Mouse (Mus musculus): ENCODE measurements around the gene Map2k4. TPM values are rescaled to one million over a fixed set of nuclear protein-coding genes. Genes with fewer than 3 reads are reported as not detected.

Map2k4 gene
- total RNA-seq, 1 experiment, result 35.9 TPM

DNA sequence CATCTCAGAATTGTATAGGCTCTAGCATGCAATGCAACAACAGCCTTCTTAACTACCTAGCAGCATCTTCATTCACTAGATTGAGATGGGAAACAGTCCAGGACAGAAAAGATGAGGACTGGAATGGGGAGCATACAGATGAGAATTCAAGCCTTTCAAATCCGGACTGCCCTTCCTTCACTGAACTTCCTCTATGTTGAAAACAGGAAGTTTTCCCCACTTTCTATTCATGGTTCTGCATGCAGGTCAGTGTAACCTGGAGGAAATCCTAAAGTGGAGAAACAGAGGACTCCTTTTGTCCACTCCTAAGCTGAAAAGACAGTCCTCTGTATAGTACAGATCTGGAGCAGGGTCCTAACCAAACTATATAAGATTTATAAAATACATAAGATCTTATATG is 68.1 kb downstream of the Map2k4 start:
- no peak for TF ChIP-seq CHD2 (IDR thresholded peaks at IDR 0.05; ENCODE audit: low read depth, low read length)
- no peak for TF ChIP-seq MAFK (IDR thresholded peaks at IDR 0.05; ENCODE audit: insufficient read depth, low read depth, low read length)
- no peak for TF ChIP-seq HCFC1 (IDR thresholded peaks at IDR 0.05; ENCODE audit: borderline replicate concordance, insufficient read depth, low read length)
- no peak for TF ChIP-seq ZC3H11A (IDR thresholded peaks at IDR 0.05; ENCODE audit: borderline replicate concordance, low read depth, low read length)
- no peak for TF ChIP-seq ZNF384 (IDR thresholded peaks at IDR 0.05; ENCODE audit: low read depth, low read length)
- Histone ChIP-seq H3K9ac (ENCODE audit: insufficient read depth, low read depth, low read length, poor library complexity, severe bottlenecking) (no peak overlapping the region), H3K36me3 (ENCODE audit: control insufficient read depth, insufficient read depth, low read length, poor library complexity, severe bottlenecking) (no peaks in the 10 kb centered on the region), H3K4me1 (ENCODE audit: control insufficient read depth in 2 of 2, insufficient read depth in 2 of 2, low read length in 2 of 2, poor library complexity in 1 of 2) (no peaks in the 10 kb centered on the region), H3K27ac (ENCODE audit: insufficient read depth, low read depth, low read length, poor library complexity, severe bottlenecking) (no peak overlapping the region), H3K4me3 (ENCODE audit: insufficient read depth in 1 of 2, low read depth in 1 of 2, low read length in 2 of 2, poor library complexity in 1 of 2, severe bottlenecking in 1 of 2) (no peak overlapping the region), H3K9me3 (ENCODE audit: control insufficient read depth, insufficient read depth, low read depth, low read length) (no peaks in the 10 kb centered on the region)
- in situ Hi-C loops (cut with MboI; ENCODE audit: low sequenced_read_pairs in 2 of 2, unreplicated experiment in 2 of 2), result no loop called here
- DNase-seq (ENCODE audit: low read depth, low spot score), result no peak

DNA sequence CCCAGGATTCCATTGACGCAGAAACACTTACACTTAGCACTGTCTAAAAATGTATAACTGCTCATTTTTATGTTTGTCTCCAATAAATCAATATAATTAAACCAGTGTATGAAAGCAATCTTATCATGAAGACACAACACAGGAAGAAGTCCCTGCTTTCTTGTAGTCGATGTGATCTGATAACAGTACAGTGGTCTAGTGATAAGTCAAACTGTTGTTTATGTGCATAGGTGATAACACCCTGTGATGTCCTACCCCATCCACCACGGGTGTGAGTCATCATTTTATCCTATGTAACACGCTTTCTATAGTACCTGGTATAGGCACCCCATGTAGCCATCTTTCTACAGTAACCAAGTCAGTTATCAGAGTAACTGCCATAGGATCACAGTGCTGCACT is 74.3 kb downstream of the Map2k4 start:
- Histone ChIP-seq H3K36me3 (ENCODE audit: control insufficient read depth, insufficient read depth, low read length, poor library complexity, severe bottlenecking) (no peaks in the 10 kb centered on the region), H3K4me3 (ENCODE audit: insufficient read depth in 1 of 2, low read depth in 1 of 2, low read length in 2 of 2, poor library complexity in 1 of 2, severe bottlenecking in 1 of 2) (no peak overlapping the region), H3K9me3 (ENCODE audit: control insufficient read depth, insufficient read depth, low read depth, low read length) (no peaks in the 10 kb centered on the region), H3K27ac (ENCODE audit: insufficient read depth, low read depth, low read length, poor library complexity, severe bottlenecking) (no peak overlapping the region), H3K9ac (ENCODE audit: insufficient read depth, low read depth, low read length, poor library complexity, severe bottlenecking) (no peak overlapping the region), H3K4me1 (ENCODE audit: control insufficient read depth in 2 of 2, insufficient read depth in 2 of 2, low read length in 2 of 2, poor library complexity in 1 of 2) (no peaks in the 10 kb centered on the region; a peak in 1 of 4 replicates)
- in situ Hi-C loops (cut with MboI; ENCODE audit: low sequenced_read_pairs in 2 of 2, unreplicated experiment in 2 of 2), result no loop called here
- no peak for TF ChIP-seq MAFK (IDR thresholded peaks at IDR 0.05; ENCODE audit: insufficient read depth, low read depth, low read length)
- no peak for TF ChIP-seq CHD2 (IDR thresholded peaks at IDR 0.05; ENCODE audit: low read depth, low read length)
- TF ChIP-seq ZNF384 (IDR thresholded peaks at IDR 0.05; ENCODE audit: low read depth, low read length), result no peak
- TF ChIP-seq ZC3H11A (IDR thresholded peaks at IDR 0.05; ENCODE audit: borderline replicate concordance, low read depth, low read length), result no peak
- TF ChIP-seq HCFC1 (IDR thresholded peaks at IDR 0.05; ENCODE audit: borderline replicate concordance, insufficient read depth, low read length), result no peak
- no peak for DNase-seq (ENCODE audit: low read depth, low spot score)

DNA sequence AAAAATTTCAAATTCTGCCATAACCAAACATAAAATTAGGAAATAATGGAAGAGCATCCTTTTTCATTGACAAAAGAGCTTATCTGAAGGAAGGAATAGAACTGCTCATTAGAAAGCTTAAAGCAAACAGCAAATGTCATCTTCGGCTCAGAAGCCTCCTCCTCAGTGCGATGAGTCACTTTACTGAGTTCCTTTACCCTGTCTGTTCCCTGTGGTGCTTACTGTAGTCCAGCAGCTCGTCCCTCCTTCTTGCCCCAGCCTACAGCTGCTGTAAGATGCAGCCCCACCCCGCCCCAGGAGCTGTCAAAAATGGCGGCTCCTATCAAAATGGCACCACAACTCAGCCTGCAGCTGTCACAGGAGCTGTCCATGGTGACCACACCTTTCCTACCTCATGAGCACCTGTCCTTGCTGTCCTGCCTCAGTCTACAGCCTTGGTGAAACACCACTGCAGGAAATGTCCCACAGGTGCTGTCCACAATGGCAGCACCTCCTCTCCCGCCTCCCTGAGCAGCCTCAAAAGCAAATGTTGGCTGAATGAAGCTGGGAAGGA is 75.3 kb downstream of the Map2k4 start:
- H3K4me3 ChIP-seq (ENCODE audit: insufficient read depth in 1 of 2, low read depth in 1 of 2, low read length in 2 of 2, poor library complexity in 1 of 2, severe bottlenecking in 1 of 2), result no peak overlapping the region
- in situ Hi-C loops (cut with MboI; ENCODE audit: low sequenced_read_pairs in 2 of 2, unreplicated experiment in 2 of 2), result no loop called here
- no peak overlapping the region for H3K27ac ChIP-seq (ENCODE audit: insufficient read depth, low read depth, low read length, poor library complexity, severe bottlenecking)
- H3K4me1 ChIP-seq (ENCODE audit: control insufficient read depth in 2 of 2, insufficient read depth in 2 of 2, low read length in 2 of 2, poor library complexity in 1 of 2), result no peaks in the 10 kb centered on the region; a peak in 1 of 4 replicates
- peak; percentile 7 for DNase-seq (ENCODE audit: low read depth, low spot score)
- no peaks in the 10 kb centered on the region for H3K9me3 ChIP-seq (ENCODE audit: control insufficient read depth, insufficient read depth, low read depth, low read length)
- H3K36me3 ChIP-seq (ENCODE audit: control insufficient read depth, insufficient read depth, low read length, poor library complexity, severe bottlenecking), result no peaks in the 10 kb centered on the region
- no peak for TF ChIP-seq HCFC1 (IDR thresholded peaks at IDR 0.05; ENCODE audit: borderline replicate concordance, insufficient read depth, low read length)
- TF ChIP-seq CHD2 (IDR thresholded peaks at IDR 0.05; ENCODE audit: low read depth, low read length), result no peak
- peak; percentile 74 for TF ChIP-seq ZC3H11A (IDR thresholded peaks at IDR 0.05; ENCODE audit: borderline replicate concordance, low read depth, low read length)
- no peak for TF ChIP-seq MAFK (IDR thresholded peaks at IDR 0.05; ENCODE audit: insufficient read depth, low read depth, low read length)
- no peak for TF ChIP-seq ZNF384 (IDR thresholded peaks at IDR 0.05; ENCODE audit: low read depth, low read length)
- H3K9ac ChIP-seq (ENCODE audit: insufficient read depth, low read depth, low read length, poor library complexity, severe bottlenecking), result no peak overlapping the region

DNA sequence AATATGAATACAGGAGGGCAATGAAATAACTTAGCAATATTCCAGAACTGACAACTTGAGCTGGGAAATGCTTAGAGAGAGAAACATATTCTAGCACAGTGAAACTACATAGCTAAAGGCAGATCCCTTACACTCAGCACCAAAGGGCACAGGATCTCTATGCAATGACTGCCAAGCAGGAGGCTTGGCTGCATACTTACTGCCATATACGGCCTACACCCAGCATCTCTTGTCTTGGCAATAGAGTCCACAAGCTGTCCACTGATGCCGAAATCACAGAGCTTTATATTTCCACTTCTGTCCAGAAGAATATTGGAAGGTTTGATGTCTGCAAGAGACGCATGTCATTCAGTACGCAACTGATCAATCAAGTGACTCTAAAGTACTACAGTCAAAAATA is 81.3 kb downstream of the Map2k4 start:
- Histone ChIP-seq H3K9ac (ENCODE audit: insufficient read depth, low read depth, low read length, poor library complexity, severe bottlenecking) (no peak overlapping the region), H3K27ac (ENCODE audit: insufficient read depth, low read depth, low read length, poor library complexity, severe bottlenecking) (no peak overlapping the region), H3K4me1 (ENCODE audit: control insufficient read depth in 2 of 2, insufficient read depth in 2 of 2, low read length in 2 of 2, poor library complexity in 1 of 2) (no peaks in the 10 kb centered on the region), H3K36me3 (ENCODE audit: control insufficient read depth, insufficient read depth, low read length, poor library complexity, severe bottlenecking) (peaks cover 2% of the 10 kb centered on the region; the same call in 1 of the 2 replicates), H3K4me3 (ENCODE audit: insufficient read depth in 1 of 2, low read depth in 1 of 2, low read length in 2 of 2, poor library complexity in 1 of 2, severe bottlenecking in 1 of 2) (no peak overlapping the region), H3K9me3 (ENCODE audit: control insufficient read depth, insufficient read depth, low read depth, low read length) (no peaks in the 10 kb centered on the region)
- in situ Hi-C loops (cut with MboI; ENCODE audit: low sequenced_read_pairs in 2 of 2, unreplicated experiment in 2 of 2), result no loop called here
- no peak for TF ChIP-seq MAFK (IDR thresholded peaks at IDR 0.05; ENCODE audit: insufficient read depth, low read depth, low read length)
- no peak for TF ChIP-seq ZC3H11A (IDR thresholded peaks at IDR 0.05; ENCODE audit: borderline replicate concordance, low read depth, low read length)
- TF ChIP-seq HCFC1 (IDR thresholded peaks at IDR 0.05; ENCODE audit: borderline replicate concordance, insufficient read depth, low read length), result no peak
- no peak for DNase-seq (ENCODE audit: low read depth, low spot score)

DNA sequence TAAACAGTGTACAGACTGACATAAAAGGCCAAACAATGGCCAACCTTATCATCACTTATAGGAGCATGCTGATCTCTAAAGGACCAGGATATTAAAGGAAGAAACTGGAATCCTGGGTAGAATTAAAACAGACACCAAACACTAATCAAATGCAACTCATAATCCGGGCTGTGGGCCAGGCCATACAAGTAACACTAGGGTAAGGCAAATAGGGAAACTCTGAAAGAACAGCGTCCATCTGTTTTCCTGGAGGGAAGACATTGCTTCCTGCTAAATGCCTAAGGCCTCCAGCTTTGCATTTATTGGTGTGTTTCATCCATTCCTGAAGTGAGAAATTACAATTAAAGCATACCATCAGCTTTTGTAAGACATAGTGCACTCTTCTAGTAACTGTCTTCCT is 81.9 kb downstream of the Map2k4 start:
- TF ChIP-seq MAFK (IDR thresholded peaks at IDR 0.05; ENCODE audit: insufficient read depth, low read depth, low read length) (no peak), CHD2 (IDR thresholded peaks at IDR 0.05; ENCODE audit: low read depth, low read length) (no peak), ZNF384 (IDR thresholded peaks at IDR 0.05; ENCODE audit: low read depth, low read length) (no peak), HCFC1 (IDR thresholded peaks at IDR 0.05; ENCODE audit: borderline replicate concordance, insufficient read depth, low read length) (no peak), ZC3H11A (IDR thresholded peaks at IDR 0.05; ENCODE audit: borderline replicate concordance, low read depth, low read length) (no peak)
- Histone ChIP-seq H3K4me3 (ENCODE audit: insufficient read depth in 1 of 2, low read depth in 1 of 2, low read length in 2 of 2, poor library complexity in 1 of 2, severe bottlenecking in 1 of 2) (no peak overlapping the region), H3K9me3 (ENCODE audit: control insufficient read depth, insufficient read depth, low read depth, low read length) (no peaks in the 10 kb centered on the region), H3K36me3 (ENCODE audit: control insufficient read depth, insufficient read depth, low read length, poor library complexity, severe bottlenecking) (peaks cover 2% of the 10 kb centered on the region; the same call in 1 of the 2 replicates), H3K4me1 (ENCODE audit: control insufficient read depth in 2 of 2, insufficient read depth in 2 of 2, low read length in 2 of 2, poor library complexity in 1 of 2) (no peaks in the 10 kb centered on the region), H3K9ac (ENCODE audit: insufficient read depth, low read depth, low read length, poor library complexity, severe bottlenecking) (no peak overlapping the region), H3K27ac (ENCODE audit: insufficient read depth, low read depth, low read length, poor library complexity, severe bottlenecking) (no peak overlapping the region)
- in situ Hi-C loops (cut with MboI; ENCODE audit: low sequenced_read_pairs in 2 of 2, unreplicated experiment in 2 of 2), result no loop called here
- no peak for DNase-seq (ENCODE audit: low read depth, low spot score)
